Mouse (Mus musculus) layer of hippocampus, postnatal 25 days (tissue): ENCODE measurements around the gene Wdr76. TPM values are rescaled to one million over a fixed set of nuclear protein-coding genes. Genes with fewer than 3 reads are reported as not detected.

Experiments used
- DNase-seq, 2 experiments: peaks; one replicate each; pipeline ENCODE4 v3.0.0; 2022; ENCODE audit warnings: mixed read lengths in 2 of 2, low spot score in 1 of 2; ENCODE audit errors: extremely low spot score in 1 of 2
- total RNA-seq, 2 experiments: library from RNA; stranded (reverse); gene quantifications; 2 replicates each; pipeline ENCODE4 v1.2.3; 2021

Gene Wdr76
- total RNA-seq, 2 experiments from 2014 or later = 3.1 to 3.5 TPM

DNA sequence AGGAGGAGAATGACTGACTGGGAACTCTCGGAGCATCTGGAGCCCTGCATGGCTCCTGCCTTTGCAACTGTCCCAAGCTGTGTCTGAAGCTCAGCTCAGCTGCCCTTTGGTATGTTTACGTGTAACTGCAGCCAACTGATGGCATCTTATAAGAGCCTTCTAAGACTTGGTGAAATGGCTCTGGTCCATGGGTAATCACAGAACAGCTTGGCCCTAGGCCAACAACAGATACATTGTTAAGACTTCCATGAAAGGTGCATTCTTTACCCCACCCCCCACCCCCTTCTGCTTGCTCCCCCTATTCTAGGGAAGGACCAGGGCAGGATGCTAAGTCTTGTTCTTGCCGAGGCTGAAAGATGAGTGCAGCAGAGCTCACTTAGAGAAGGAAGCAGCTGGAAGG, 87.6 kb downstream of the Wdr76 start:
- no peak for DNase-seq

Other genes with a start within 250 kb of the Wdr76 start
- gene Trp53bp1, start 235.3 kb upstream of the Wdr76 start, total RNA-seq = 100 to 1,000 TPM; 130 to 154 TPM
- 100 to 1,000 TPM; 513 to 580 TPM for gene Map1a, start 217.1 kb upstream of the Wdr76 start, total RNA-seq
- 100 to 1,000 TPM in 1 of 2 experiments, 10 to 100 TPM in 1; 85.1 to 111 TPM for gene Ppip5k1, start 151.3 kb upstream of the Wdr76 start, total RNA-seq
- 100 to 1,000 TPM; 369 to 418 TPM for gene Ckmt1, start 149.0 kb upstream of the Wdr76 start, total RNA-seq
- gene Strc, start 119.6 kb upstream of the Wdr76 start, total RNA-seq = under 1 TPM; 0.42 to 0.92 TPM
- 100 to 1,000 TPM; 182 to 206 TPM for gene Pdia3, start 92.9 kb upstream of the Wdr76 start, total RNA-seq
- 1 to 10 TPM; 3.4 to 5.9 TPM for gene Catsper2, start 92.9 kb upstream of the Wdr76 start, total RNA-seq
- gene Ell3, start 62.4 kb upstream of the Wdr76 start, total RNA-seq = not detected
- gene Serf2, start 57.5 kb upstream of the Wdr76 start, total RNA-seq = 100 to 1,000 TPM; 159 to 194 TPM
- gene Hypk, start 53.4 kb upstream of the Wdr76 start, total RNA-seq = 10 to 100 TPM; 24.0 to 26.6 TPM
- gene Serinc4, start 49.9 kb upstream of the Wdr76 start, total RNA-seq = under 1 TPM; 0.63 to 0.64 TPM
- 10 to 100 TPM; 40.9 to 43.9 TPM for gene Mfap1b, start 32.7 kb upstream of the Wdr76 start, total RNA-seq
- gene Mfap1a, start 58 bp upstream of the Wdr76 start, total RNA-seq = 10 to 100 TPM; 31.2 to 34.0 TPM